Mouse (Mus musculus) c-Kit-negative CD71-positive TER-119-positive erythroid progenitor cells, embryonic 14.5 days (primary cell): ENCODE results near the gene Vmn2r27.

Source experiments
- DNase-seq: peaks from one replicate; pipeline ENCODE4 v3.0.0-alpha.2; 2013; ENCODE audit warnings: low read depth, low spot score

Gene Vmn2r27

DNA sequence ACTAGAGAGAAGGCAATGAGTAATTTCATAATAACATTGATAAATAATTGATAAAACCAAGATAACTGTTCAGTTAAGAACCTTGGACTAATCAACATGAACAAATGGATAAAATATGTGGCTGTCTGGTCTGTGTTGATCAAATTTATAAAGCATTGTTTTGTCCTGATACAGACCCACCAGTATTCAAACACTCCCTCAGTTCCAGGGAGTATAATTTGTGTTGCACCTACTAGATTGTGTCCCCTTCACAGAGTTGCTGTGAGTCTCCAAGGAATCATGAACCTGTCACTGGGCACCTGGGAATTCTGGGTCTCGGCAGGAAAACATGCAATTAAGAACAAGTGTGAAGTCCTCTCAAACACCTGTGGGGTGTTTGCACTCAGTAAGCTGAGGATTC lies at the start of gene Vmn2r27:
Gene Vmn2r27 (minus strand): TSS at position 101 of the 400 bp plus-strand sequence.
- no peak for DNase-seq

DNA sequence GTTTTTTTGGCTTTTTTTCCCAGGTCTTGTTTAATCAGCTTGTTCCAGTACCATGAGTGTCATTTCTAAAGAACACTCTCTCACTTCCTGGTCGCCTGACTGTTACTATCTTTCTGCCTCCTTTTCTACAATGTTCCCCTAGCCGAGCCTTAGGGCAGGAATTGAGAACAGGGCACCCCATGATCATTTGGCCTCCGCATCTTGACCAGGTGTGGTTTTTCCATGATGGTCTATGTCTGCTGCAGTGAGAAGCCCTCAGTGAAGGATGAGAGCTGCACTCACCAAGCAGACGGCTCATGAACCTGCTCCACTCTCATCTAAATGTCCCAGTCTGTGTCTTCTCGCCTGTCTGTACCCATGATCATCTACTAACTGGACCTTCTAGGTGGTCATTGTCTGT lies 46.6 kb upstream of the Vmn2r27 start:
- DNase-seq: no peak

DNA sequence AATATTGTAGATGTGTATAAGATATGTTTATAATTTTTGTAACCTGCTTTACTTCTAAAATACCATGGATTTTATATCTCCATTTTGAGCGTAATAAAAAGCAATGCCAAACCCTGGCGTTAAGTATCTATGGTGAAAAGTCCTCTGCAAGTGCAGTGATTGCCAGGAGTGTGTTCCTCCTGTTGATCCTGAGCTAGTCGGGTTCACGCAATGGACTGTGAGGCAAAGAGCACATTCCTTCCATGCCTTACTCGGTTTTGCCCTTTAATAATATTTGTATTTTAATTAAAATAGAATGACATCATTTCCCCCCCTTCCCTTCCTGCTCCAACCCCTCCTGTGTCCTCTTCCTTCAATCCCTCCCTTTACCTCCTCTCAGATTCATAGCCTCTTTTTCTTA lies 46.0 kb upstream of the Vmn2r27 start:
- no peak for DNase-seq

DNA sequence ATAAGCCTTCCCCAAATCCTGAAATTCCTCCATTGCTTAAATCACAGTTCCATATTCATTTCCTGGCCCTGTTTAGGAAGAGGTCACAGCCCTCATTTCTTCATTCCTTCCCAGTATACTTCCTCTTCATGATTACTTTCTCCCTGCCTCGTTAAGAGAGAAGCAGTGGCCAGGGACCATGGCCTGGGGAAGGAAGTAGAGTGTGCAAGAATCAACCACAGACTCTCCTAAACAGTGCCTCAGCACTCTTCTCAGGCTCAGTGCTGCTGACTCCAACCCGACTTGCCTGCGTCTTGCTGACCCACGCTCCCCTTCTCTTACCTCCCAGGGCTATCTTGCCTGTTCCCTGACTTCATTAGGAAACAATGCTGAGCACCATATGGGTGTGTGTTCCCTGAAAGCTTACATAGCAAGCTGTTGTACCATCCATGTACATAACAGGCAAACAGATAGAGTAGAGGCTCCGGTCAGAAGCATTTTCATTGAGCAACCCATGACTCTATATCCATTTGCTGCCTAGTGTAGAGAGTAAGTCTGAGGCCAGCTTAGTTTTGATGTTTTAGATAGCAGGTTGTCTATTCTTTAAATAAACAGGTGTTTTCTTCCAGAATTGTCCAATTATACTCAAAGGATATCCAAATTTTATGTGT lies 41.7 kb upstream of the Vmn2r27 start:
- DNase-seq: no peak

DNA sequence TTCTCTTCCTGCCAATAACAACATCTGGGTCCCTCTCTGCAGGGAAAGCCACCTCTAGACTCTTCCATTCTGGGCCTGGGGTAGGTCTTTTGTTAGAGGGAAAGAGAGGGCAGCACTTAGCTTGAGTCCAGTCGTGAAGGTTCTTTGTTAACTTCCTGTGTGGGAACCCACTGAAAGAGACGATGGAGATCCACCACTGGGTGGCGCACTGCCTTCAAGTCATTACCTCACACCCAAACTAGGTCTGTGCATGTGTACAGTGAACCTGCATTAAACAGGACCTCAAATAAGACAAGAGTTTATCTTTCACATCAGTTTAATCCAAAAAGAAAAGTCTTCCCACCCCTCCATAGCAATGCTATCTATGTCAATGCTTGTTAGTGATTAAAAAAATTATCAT lies 31.0 kb upstream of the Vmn2r27 start:
- no peak for DNase-seq

DNA sequence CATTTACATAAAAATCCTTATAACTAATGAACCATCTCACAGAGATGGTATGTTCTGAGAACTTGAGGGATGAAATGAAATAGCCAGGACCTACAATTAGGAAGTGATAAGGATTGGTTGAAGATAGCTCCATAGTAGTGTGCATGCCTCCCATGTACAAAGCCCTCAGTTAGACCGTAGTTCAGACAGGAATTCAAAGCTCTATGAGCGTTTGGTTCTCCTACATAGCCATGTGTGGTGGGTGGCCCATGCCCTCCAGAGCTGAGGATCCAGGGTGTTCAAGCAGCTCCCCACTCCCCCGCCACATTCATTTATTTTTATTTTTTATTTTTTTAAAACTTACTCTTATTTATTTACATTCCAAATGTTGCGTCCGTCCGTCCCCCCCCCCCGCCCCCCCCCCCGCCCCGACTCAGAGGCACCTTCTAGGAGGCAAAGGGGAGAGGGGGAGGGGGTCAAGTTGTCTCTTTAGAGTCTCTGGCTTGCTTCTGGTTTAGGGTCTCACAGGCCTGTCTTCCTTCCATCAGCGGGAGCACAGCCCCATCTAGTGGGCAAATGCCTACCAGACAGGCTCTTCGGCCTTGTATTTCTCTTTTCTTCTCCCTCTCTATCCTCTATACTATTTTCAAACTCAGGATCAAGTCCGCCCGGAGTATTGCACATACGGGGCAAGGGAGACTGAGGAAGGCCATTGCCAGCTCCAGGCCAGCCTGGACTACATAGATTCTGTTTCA lies 28.7 kb upstream of the Vmn2r27 start:
- DNase-seq: no peak

DNA sequence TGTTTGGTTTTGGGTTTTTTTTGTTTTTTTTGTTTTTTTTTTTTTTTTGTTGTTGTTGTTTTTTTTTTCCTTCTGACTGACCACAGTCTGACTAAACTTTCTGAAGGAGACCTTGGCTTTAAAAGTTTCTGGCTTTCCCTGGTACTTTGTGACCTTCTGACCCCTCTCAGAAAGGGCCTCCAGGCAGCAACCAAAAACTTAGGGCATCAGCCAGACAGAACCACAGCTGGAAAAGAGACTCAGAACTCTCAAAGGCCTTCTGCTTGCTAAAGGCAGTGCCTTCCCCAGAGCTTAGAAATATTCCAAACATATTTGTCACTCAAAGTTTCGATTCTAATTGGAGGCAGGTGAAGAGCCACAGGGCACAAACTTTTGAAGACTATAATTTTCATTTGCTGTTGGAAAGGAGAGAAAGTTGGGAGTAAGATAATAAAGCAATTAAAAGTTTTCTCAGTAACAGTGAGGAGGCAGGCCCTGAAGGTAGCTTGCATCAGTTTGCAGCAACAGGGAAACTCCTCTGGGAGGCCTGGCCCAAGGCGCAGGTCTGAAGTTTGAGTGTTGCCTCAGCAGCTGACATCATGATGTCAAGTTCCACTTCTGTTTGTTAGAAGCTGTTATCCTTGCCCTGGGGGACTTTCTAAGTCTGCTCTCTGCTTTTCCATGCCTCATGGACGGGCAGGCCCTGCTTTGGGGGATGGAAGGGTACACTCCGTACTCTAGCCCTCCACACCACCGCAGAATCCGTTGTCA lies 24.2 kb upstream of the Vmn2r27 start:
- DNase-seq: no peak

DNA sequence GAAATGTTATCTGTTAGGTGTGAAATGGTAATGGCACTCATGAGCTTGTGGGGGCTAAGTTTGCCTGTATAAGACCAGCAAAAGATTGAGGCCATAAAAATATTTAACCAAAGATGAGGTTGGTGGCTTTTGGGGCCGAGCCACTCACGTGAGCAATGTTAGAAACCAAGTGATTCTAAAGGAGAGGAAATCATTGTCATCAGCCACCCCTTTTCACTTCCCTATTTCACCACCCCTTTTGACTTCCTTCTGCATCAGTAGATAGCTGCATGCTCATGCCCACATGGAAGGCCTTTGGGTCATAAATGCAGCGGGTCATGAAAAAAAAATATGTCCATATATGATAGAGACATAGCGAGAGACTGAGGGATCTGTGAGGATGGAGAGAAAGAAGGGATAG lies 29.5 kb downstream of the Vmn2r27 start:
- no peak for DNase-seq

DNA sequence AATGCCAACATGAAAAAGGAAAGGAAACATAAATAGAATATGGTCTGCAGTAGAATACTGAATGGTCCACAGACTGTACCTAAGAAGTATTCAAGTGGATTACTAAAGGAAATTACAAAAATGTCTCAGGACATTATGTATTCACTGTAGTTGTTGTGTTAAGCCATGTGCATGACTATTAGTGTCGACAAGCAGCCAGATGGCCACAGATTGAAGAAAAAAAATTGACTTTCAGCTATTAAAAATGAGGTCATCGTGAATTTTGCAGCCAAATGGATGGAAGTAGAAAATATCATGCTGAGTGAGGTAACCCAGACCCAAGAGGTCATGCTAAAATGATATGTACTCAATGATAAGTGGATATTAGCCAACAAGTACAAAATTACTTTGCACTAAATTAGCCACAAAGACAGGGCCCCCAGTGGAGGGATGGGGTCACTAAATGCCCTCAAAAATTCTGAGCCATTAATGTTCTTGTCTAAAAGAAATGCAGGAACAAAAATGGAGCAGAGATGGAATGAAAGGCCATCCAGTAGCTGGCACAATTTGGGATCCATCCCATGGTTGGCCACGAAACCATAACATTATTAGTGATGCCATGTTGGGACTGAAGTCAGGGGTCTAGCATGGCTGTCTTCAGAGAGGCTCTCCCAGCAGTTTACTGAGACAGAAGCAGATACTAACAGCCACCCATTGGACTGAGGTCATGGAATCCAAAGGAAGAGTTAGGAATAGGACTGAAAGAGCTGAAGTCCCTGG lies 63.0 kb downstream of the Vmn2r27 start:
- no peak for DNase-seq

DNA sequence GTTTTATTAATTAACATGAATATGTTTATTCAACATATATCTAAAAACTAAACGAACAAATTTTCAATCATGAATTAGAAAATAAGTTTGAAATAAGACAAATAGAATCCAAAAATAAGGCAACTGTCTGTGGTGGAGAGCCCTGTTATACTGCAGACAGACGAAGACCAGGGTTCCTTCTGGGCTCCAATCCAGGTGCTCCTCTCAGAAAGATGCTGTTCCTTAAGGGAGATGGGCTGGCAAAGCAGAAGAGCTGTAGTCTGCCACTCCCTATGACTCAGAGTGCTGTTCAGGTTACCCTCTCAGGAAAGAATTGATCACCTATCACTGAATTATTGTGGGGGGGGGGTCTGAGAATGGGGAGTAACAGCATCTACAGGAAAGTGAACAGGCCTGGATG lies 65.1 kb downstream of the Vmn2r27 start:
- no peak for DNase-seq

DNA sequence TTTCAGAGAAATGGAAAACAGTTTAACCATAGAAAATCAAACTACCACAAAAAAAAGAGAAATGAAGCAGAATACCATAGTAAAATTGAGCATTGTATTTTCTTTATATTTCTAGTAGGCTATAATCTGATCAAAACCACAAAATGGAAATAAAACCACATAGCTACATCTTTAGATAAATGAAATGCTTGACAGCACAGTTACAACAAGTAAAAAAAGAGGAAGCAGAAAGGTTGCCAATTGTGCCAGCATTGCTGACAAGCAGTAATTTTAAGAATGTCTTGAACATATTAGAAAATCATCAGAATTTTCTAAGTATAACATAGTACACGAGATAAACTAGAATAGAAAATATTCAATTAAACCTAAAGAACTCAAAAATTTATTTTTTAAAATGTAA lies 81.8 kb downstream of the Vmn2r27 start:
- no peak for DNase-seq
